Mouse (Mus musculus): ENCODE measurements around the gene Maf. TPM values are rescaled to one million over a fixed set of nuclear protein-coding genes. Genes with fewer than 3 reads are reported as not detected.

Gene Maf
- polyA plus RNA-seq, 1 experiment from 2014 or later: 6.0 TPM

DNA sequence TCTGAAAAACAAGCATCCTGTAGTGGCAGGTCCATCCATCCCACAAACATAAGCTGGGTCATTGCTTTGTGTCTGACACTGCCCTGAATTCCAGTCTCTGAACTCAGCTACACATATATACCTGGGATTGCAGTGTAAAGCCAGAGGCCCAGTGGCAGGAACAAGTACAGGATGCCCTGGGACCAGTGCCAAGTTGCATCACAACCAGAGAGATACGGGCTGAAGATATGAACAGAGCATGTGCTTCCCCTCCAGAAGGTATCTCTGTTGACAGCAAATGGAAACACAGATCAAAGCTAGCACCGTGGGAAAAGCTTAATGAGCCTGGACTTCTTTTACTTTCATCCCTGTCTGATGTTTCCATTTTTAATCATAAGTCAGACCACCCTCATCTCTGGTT, 38.1 kb upstream of the Maf start:
- H3K4me3 ChIP-seq (ENCODE audit: low read depth, low read length): no peak overlapping the region
- no peaks in the 10 kb centered on the region for H3K27me3 ChIP-seq (ENCODE audit: insufficient read depth, low read length)
- no peaks in the 10 kb centered on the region for H3K4me1 ChIP-seq (ENCODE audit: insufficient read depth)
- H3K9me3 ChIP-seq (ENCODE audit: low read length): no peaks in the 10 kb centered on the region
- 27% methylated on average over 2 of the region's 2 CpGs for WGBS (ENCODE audit: insufficient replicate concordance)
- H3K4me2 ChIP-seq (ENCODE audit: low read depth, low read length): no peak overlapping the region
- DNase-seq (peak; percentile 48), ATAC-seq (no peak)
- H3K36me3 ChIP-seq (replicated peaks; ENCODE audit: insufficient read depth, low read length): no peaks in the 10 kb centered on the region
- no peak overlapping the region for H3K27ac ChIP-seq (ENCODE audit: low read depth)
- H3K9ac ChIP-seq (replicated peaks): no peak overlapping the region
- TF ChIP-seq CTCF (IDR thresholded peaks at IDR 0.05; ENCODE audit: low read depth): no peak
- no peak for TF ChIP-seq EP300 (IDR thresholded peaks at IDR 0.05; ENCODE audit: low read depth)

DNA sequence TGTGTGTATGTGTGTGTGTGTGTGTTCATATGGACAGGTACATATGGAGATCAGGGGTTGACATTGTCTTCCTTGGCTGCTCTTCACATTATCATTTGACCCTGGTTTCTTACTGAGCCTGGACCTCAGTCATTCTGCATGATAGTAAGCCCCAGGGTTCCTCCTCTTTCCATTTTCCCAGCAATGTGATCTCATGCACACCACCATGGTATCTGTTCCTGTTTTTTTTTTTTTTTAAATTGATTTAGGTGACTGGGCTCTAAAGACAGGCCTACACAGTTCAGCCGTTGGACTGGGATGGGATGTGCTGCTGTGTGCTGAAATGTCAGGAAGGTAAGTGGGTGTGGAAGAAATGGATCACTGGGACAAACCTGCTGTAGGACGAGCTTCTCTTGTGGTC, 35.8 kb upstream of the Maf start:
- Histone ChIP-seq H3K36me3 (replicated peaks; ENCODE audit: insufficient read depth, low read length) (no peaks in the 10 kb centered on the region), H3K27ac (ENCODE audit: low read depth) (no peak overlapping the region), H3K9ac (replicated peaks) (no peak overlapping the region), H3K27me3 (ENCODE audit: insufficient read depth, low read length) (no peaks in the 10 kb centered on the region), H3K4me1 (ENCODE audit: insufficient read depth) (no peaks in the 10 kb centered on the region), H3K4me2 (ENCODE audit: low read depth, low read length) (no peak overlapping the region), H3K4me3 (ENCODE audit: low read depth, low read length) (no peak overlapping the region), H3K9me3 (ENCODE audit: low read length) (no peaks in the 10 kb centered on the region)
- WGBS (ENCODE audit: insufficient replicate concordance): 55% methylated on average over 2 of the region's 2 CpGs
- ATAC-seq (no peak), DNase-seq (no peak)
- TF ChIP-seq EP300 (IDR thresholded peaks at IDR 0.05; ENCODE audit: low read depth): no peak
- no peak for TF ChIP-seq CTCF (IDR thresholded peaks at IDR 0.05; ENCODE audit: low read depth)

DNA sequence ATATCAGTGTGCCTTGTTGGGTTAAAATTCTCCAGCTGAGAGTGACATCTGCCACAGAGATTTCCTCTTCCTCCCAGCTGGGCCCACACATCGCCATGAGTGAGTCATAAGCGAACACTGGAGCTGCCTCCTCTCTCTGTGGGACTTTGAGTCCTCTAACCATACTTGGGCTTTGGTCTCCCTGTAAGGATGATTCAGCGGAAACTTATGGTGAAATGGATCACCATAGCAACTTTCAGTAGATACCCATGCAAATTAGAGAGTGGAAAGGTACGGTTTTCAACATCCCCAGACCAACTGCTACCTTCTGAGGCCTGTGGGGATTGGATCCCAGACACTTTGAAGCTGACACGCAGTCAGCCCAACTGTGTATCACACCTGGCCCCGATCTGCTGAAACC, 35.1 kb upstream of the Maf start:
- Histone ChIP-seq H3K9ac (replicated peaks) (no peak overlapping the region), H3K27me3 (ENCODE audit: insufficient read depth, low read length) (no peaks in the 10 kb centered on the region), H3K4me1 (ENCODE audit: insufficient read depth) (no peaks in the 10 kb centered on the region), H3K4me2 (ENCODE audit: low read depth, low read length) (no peak overlapping the region), H3K4me3 (ENCODE audit: low read depth, low read length) (no peak overlapping the region), H3K36me3 (replicated peaks; ENCODE audit: insufficient read depth, low read length) (no peaks in the 10 kb centered on the region), H3K9me3 (ENCODE audit: low read length) (peaks cover 2% of the 10 kb centered on the region; the same call in 1 of the 2 replicates), H3K27ac (ENCODE audit: low read depth) (no peak overlapping the region)
- no peak for DNase-seq
- WGBS (ENCODE audit: insufficient replicate concordance): 66% methylated on average over 6 of the region's 6 CpGs
- ATAC-seq: no peak
- TF ChIP-seq CTCF (IDR thresholded peaks at IDR 0.05; ENCODE audit: low read depth) (no peak), EP300 (IDR thresholded peaks at IDR 0.05; ENCODE audit: low read depth) (no peak)

DNA sequence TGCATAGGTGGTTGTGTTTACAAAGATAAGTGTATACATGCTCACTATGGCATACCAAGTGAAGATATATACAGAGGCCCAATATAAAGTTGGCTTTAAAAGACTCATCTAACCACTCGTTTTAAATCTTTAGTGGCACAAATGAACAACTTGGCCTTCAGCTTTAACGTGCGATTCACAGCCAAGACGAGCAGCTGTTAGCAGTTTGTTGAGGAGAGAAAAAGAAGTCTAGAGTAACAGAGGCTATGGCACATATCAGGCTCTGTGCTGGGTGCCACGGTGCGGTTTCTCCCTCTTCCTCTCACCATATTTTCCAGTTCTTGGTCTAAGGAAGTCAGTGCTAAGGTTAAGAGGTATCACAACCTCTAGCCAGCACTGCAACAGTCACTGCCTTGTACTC, 34.4 kb upstream of the Maf start:
- Histone ChIP-seq H3K36me3 (replicated peaks; ENCODE audit: insufficient read depth, low read length) (no peaks in the 10 kb centered on the region), H3K9ac (replicated peaks) (no peak overlapping the region), H3K27me3 (ENCODE audit: insufficient read depth, low read length) (no peaks in the 10 kb centered on the region), H3K27ac (ENCODE audit: low read depth) (no peak overlapping the region), H3K4me1 (ENCODE audit: insufficient read depth) (no peaks in the 10 kb centered on the region), H3K4me3 (ENCODE audit: low read depth, low read length) (no peak overlapping the region), H3K4me2 (ENCODE audit: low read depth, low read length) (no peak overlapping the region), H3K9me3 (ENCODE audit: low read length) (peaks cover 2% of the 10 kb centered on the region; the same call in 1 of the 2 replicates)
- DNase-seq: no peak
- TF ChIP-seq EP300 (IDR thresholded peaks at IDR 0.05; ENCODE audit: low read depth) (no peak), CTCF (IDR thresholded peaks at IDR 0.05; ENCODE audit: low read depth) (no peak)
- 75% methylated on average over 6 of the region's 6 CpGs for WGBS (ENCODE audit: insufficient replicate concordance)
- ATAC-seq: no peak

GRCm38 (mm10) chr8:115739756-115740155, 32.2 kb upstream of the Maf start:
- Histone ChIP-seq H3K4me2 (ENCODE audit: low read depth, low read length) (no peak overlapping the region), H3K27ac (ENCODE audit: low read depth) (no peak overlapping the region), H3K36me3 (replicated peaks; ENCODE audit: insufficient read depth, low read length) (no peaks in the 10 kb centered on the region), H3K27me3 (ENCODE audit: insufficient read depth, low read length) (no peaks in the 10 kb centered on the region), H3K9ac (replicated peaks) (no peak overlapping the region), H3K4me3 (ENCODE audit: low read depth, low read length) (no peak overlapping the region), H3K4me1 (ENCODE audit: insufficient read depth) (no peaks in the 10 kb centered on the region), H3K9me3 (ENCODE audit: low read length) (peaks cover 2% of the 10 kb centered on the region; the same call in 1 of the 2 replicates)
- no peak for DNase-seq
- 80% methylated on average over 4 of the region's 4 CpGs for WGBS (ENCODE audit: insufficient replicate concordance)
- TF ChIP-seq EP300 (IDR thresholded peaks at IDR 0.05; ENCODE audit: low read depth): no peak
- TF ChIP-seq CTCF (IDR thresholded peaks at IDR 0.05; ENCODE audit: low read depth): no peak
- ATAC-seq: no peak

DNA sequence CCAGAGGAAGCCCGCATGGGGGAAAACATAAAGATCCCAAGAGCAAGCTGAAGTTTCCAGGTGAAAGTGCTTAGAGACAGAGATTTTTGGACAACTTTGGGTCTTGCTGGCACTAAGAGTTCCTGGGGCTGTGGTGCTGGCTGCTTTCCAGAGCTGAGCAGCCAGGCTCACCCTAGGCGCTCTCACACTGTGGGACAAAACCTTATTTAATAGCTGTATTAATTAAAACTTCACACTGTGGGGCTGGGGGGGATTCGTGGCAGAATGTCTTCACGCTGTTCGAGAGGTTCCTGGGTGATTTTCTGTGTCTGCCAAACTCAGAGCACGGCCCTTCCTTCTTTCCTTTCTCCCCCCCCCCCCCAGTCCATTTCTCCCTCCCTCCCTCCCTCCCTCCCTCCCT, 24.8 kb upstream of the Maf start:
- H3K27me3 ChIP-seq (ENCODE audit: insufficient read depth, low read length): no peaks in the 10 kb centered on the region
- 78% methylated on average over 6 of the region's 6 CpGs for WGBS (ENCODE audit: insufficient replicate concordance)
- H3K4me1 ChIP-seq (ENCODE audit: insufficient read depth): no peaks in the 10 kb centered on the region
- no peak overlapping the region for H3K4me3 ChIP-seq (ENCODE audit: low read depth, low read length)
- no peak overlapping the region for H3K4me2 ChIP-seq (ENCODE audit: low read depth, low read length)
- ATAC-seq (no peak), DNase-seq (no peak)
- no peaks in the 10 kb centered on the region for H3K36me3 ChIP-seq (replicated peaks; ENCODE audit: insufficient read depth, low read length)
- H3K9ac ChIP-seq (replicated peaks): no peak overlapping the region
- no peaks in the 10 kb centered on the region for H3K9me3 ChIP-seq (ENCODE audit: low read length)
- TF ChIP-seq CTCF (IDR thresholded peaks at IDR 0.05; ENCODE audit: low read depth) (no peak), EP300 (IDR thresholded peaks at IDR 0.05; ENCODE audit: low read depth) (no peak)
- no peak overlapping the region for H3K27ac ChIP-seq (ENCODE audit: low read depth)

- TF ChIP-seq CTCF (IDR thresholded peaks at IDR 0.05; ENCODE audit: low read depth): no peak
- TF ChIP-seq EP300 (IDR thresholded peaks at IDR 0.05; ENCODE audit: low read depth): no peak
- ATAC-seq: no peak
- DNase-seq: no peak
Measured at GRCm38 (mm10) chr8:115726807-115727206, 19.2 kb upstream of the Maf start.

More at GRCm38 (mm10) chr8:115726807-115727206, 19.2 kb upstream of the Maf start:
- Histone ChIP-seq H3K9ac (replicated peaks) (no peak overlapping the region), H3K9me3 (ENCODE audit: low read length) (no peaks in the 10 kb centered on the region), H3K27ac (ENCODE audit: low read depth) (no peak overlapping the region), H3K4me3 (ENCODE audit: low read depth, low read length) (no peak overlapping the region), H3K27me3 (ENCODE audit: insufficient read depth, low read length) (no peaks in the 10 kb centered on the region), H3K4me2 (ENCODE audit: low read depth, low read length) (no peak overlapping the region), H3K4me1 (ENCODE audit: insufficient read depth) (no peaks in the 10 kb centered on the region), H3K36me3 (replicated peaks; ENCODE audit: insufficient read depth, low read length) (no peaks in the 10 kb centered on the region)
- 72% methylated on average over 3 of the region's 3 CpGs for WGBS (ENCODE audit: insufficient replicate concordance)

Measured in liver, postnatal 0 days (tissue).